8 mouse cellular contexts compared by ENCODE assay signal in the genomic region with DNA sequence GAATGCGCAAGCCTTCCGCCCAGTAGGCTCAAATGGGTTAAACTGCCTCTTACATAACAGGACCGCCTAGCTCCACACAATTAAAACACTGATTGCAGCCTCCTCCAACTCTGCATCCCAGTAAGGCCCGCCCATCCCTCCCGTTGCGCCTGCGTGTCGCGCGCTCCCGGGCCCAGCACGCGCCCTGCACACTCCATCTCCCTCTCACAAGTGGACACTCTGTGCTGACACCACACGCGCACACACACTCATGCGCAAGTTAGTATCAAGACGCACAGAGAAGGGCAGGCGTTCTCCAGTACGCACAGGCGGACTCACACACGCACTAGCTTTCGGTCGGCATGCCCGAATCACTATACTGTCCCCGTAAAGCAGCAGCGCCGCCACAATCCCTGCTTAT. TPM values are rescaled to one million over a fixed set of nuclear protein-coding genes. Genes with fewer than 3 reads are reported as not detected.
DNase-seq lines count a peak whose midpoint lies in the region; ATAC-seq and TF ChIP-seq lines count a peak whose summit lies in the region.

No protein-coding gene starts in this region.

- H3K9ac ChIP-seq in ES-E14 (ENCODE audit: insufficient read depth, low read depth, low read length, poor library complexity, severe bottlenecking): 0 out of 2 replicates have a peak overlapping the region, but pooled peaks have one; percentile 39
- peak overlapping the region; percentile 58 for H3K9ac ChIP-seq in hindbrain, embryonic 12.5 days
- no peak overlapping the region for H3K9ac ChIP-seq in lung, postnatal 0 days (replicated peaks; ENCODE audit: low read depth)

- H3K4me3 ChIP-seq in ES-E14 (ENCODE audit: insufficient read depth in 1 of 2, low read depth in 1 of 2, low read length in 2 of 2, poor library complexity in 1 of 2, severe bottlenecking in 1 of 2): peak overlapping the region; percentile 73 to 74
- H3K4me3 ChIP-seq in hindbrain, embryonic 12.5 days: peak overlapping the region; percentile 66
- H3K4me3 ChIP-seq in lung, postnatal 0 days (ENCODE audit: low read depth, low read length): peak overlapping the region; percentile 44

- H3K9me3 ChIP-seq in ES-E14 (ENCODE audit: control insufficient read depth, insufficient read depth, low read depth, low read length): no peaks in the 10 kb centered on the region
- no peaks in the 10 kb centered on the region for H3K9me3 ChIP-seq in hindbrain, embryonic 12.5 days (replicated peaks)
- no peaks in the 10 kb centered on the region for H3K9me3 ChIP-seq in lung, postnatal 0 days (ENCODE audit: low read length)

- peak overlapping the region; percentile 84 for H3K4me2 ChIP-seq in hindbrain, embryonic 12.5 days (replicated peaks)
- H3K4me2 ChIP-seq in lung, postnatal 0 days (replicated peaks; ENCODE audit: low read depth, low read length): peak overlapping the region; percentile 75

- WGBS in hindbrain, embryonic 12.5 days: 0% methylated on average over 27 of the region's 27 CpGs
- WGBS in lung, postnatal 0 days: 2% methylated on average over 26 of the region's 27 CpGs

- DNase-seq in ES-E14 (ENCODE audit: low read depth, low spot score): peak; percentile 56
- DNase-seq in cerebellum, postnatal 10 days: peak; percentile 91 to 94
- DNase-seq in frontal cortex, postnatal 14 days (ENCODE audit: low spot score in 2 of 2): peak; percentile 82 to 87
- DNase-seq in layer of hippocampus, postnatal 14 days (ENCODE audit: low spot score in 2 of 2): peak; percentile 83 to 94
- DNase-seq in lung, postnatal 0 days (ENCODE audit: low spot score): peak; percentile 76
- DNase-seq in retina, postnatal 1 day: peak; percentile 93

- in situ Hi-C loops in ES-E14 (cut with MboI; ENCODE audit: low sequenced_read_pairs in 2 of 2, unreplicated experiment in 2 of 2): no loop called here

- no peak for TF ChIP-seq EP300 in lung, postnatal 0 days (IDR thresholded peaks at IDR 0.05)

- H3K27ac ChIP-seq in ES-E14 (ENCODE audit: insufficient read depth, low read depth, low read length, poor library complexity, severe bottlenecking): no peak overlapping the region
- H3K27ac ChIP-seq in hindbrain, embryonic 12.5 days: peak overlapping the region; percentile 92
- no peak overlapping the region for H3K27ac ChIP-seq in lung, postnatal 0 days (ENCODE audit: low read length)

- TF ChIP-seq CTCF in lung, postnatal 0 days (IDR thresholded peaks at IDR 0.05): no peak

- H3K36me3 ChIP-seq in ES-E14 (ENCODE audit: control insufficient read depth, insufficient read depth, low read length, poor library complexity, severe bottlenecking): no peaks in the 10 kb centered on the region
- no peaks in the 10 kb centered on the region for H3K36me3 ChIP-seq in hindbrain, embryonic 12.5 days
- no peaks in the 10 kb centered on the region for H3K36me3 ChIP-seq in lung, postnatal 0 days (ENCODE audit: insufficient read depth, low read length)

- no peaks in the 10 kb centered on the region for H3K4me1 ChIP-seq in ES-E14 (ENCODE audit: control insufficient read depth in 2 of 2, insufficient read depth in 2 of 2, low read length in 2 of 2, poor library complexity in 1 of 2)
- H3K4me1 ChIP-seq in hindbrain, embryonic 12.5 days: peaks cover 12% of the 10 kb centered on the region; the same call in 1 of the 2 replicates
- no peaks in the 10 kb centered on the region for H3K4me1 ChIP-seq in lung, postnatal 0 days (ENCODE audit: insufficient read depth, low read depth, low read length)

- peaks cover 15% of the 10 kb centered on the region; the same call in 1 of the 2 replicates for H3K27me3 ChIP-seq in hindbrain, embryonic 12.5 days
- H3K27me3 ChIP-seq in lung, postnatal 0 days (replicated peaks; ENCODE audit: insufficient read depth, low read length): peaks cover 17% of the 10 kb centered on the region; the same call in 1 of the 2 replicates

- peak; percentile 87 for ATAC-seq in hindbrain, embryonic 12.5 days (ENCODE audit: low FRiP score)
- peak; percentile 85 for ATAC-seq in lung, postnatal 0 days
- ATAC-seq in activated CD4-positive, CD25-positive, alpha-beta regulatory T cell, adult 4 months: no peak

TF ChIP-seq in ES-E14, 5 proteins besides CTCF, POLR2A, EP300 and RAD21:
- TF ChIP-seq MAFK (IDR thresholded peaks at IDR 0.05; ENCODE audit: insufficient read depth, low read depth, low read length) (no peak), ZC3H11A (IDR thresholded peaks at IDR 0.05; ENCODE audit: borderline replicate concordance, low read depth, low read length) (no peak), ZNF384 (IDR thresholded peaks at IDR 0.05; ENCODE audit: low read depth, low read length) (no peak), CHD2 (IDR thresholded peaks at IDR 0.05; ENCODE audit: low read depth, low read length) (no peak), HCFC1 (IDR thresholded peaks at IDR 0.05; ENCODE audit: borderline replicate concordance, insufficient read depth, low read length) (no peak)

RNA-seq across cellular contexts. Expression of gene Negr1, which starts 0.8 kb away (rescaled TPM):
- 0.11 and 0.31 TPM in 2 replicates for total RNA-seq in ES-E14 (2012; rRNA removed)
- 15.4 and 17.8 TPM in 2 replicates for polyA plus RNA-seq in hindbrain, embryonic 12.5 days (2016; fragmentation: Nextera tagmentation; extraction: Ambion mirVana)
- total RNA-seq in layer of hippocampus, postnatal 14 days (2021): 100 to 1,000 TPM; 123 to 128 TPM
- polyA plus RNA-seq in lung, postnatal 0 days (2015; fragmentation: Nextera tagmentation; extraction: Ambion mirVana): 1.00 and 1.3 TPM in 2 replicates
- under 1 TPM in 1 of 2 experiments, not detected in 1; 0.69 TPM for polyA plus RNA-seq in activated CD4-positive, CD25-positive, alpha-beta regulatory T cell, adult 4 months (2017; shearing (Covaris generic))
